Mouse (Mus musculus): ENCODE measurements around the gene Vamp2.

Gene Vamp2

DNA sequence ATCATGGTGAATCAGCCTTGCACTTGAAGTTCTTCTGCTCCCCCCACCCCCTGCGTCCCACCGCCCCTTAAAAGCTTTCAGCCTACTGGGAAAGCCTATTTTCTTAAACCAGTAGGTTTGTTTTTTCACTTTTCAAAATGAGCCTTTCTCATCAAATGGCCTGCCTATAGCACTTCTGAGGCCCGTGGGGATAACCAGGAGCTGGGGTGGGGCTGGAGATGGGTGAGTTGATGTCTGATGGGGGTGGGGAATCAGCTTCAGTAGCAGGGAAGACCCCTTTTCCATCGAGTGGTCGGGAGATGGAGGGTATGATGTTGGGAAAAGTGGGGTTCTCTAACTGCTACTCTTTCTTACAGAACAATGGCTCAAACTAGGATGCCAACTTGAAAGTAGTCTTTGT is 28.6 kb downstream of the Vamp2 start:
- no peak for DNase-seq (ENCODE audit: low spot score)

DNA sequence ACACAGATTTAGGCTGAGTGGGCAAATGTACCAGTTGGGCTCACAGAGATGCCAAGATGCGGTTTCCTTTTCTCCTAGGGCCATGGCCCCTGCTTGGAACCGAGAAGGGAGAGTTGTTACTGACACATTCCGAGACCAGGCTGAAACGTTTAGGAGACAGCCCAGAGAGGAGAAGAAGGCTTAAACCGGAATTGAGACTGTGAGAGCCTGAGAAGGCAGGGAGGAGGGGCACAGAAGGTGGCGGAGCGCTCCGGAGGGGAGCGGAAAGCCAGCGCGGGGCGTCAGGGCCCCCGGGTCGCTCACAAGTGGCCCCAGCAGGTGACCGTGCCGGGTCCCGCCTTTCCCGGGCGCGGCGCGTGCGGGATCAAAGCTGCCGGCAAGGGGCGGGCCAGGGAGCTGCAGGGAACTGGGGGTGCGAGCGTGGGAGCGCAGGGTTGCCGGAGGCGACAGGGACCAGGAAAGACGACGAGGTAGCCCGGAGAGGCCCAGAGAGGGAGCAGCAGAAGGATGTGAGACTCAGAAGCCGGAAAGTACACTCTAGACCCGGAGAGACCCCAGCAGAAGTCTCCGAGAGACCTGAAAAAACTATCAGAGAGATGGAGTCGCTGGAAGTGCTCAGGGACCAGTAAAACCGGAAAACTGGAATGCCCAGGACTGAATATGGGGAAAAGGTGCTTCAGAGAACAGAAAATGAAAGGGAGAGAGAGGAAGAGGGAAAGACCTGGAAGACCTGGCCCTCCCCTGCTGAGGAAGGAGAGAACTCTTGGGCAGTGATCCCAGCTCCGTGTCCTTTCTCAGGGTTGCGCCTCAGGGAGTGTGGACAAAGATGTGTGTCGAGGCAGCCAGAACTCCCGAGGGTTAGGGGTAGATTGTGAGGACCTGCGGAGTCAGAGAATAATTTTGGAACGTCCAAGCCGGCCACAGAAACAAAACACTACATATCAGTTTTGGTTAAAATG is 29.7 kb downstream of the Vamp2 start:
- no peak for DNase-seq (ENCODE audit: low spot score)

DNA sequence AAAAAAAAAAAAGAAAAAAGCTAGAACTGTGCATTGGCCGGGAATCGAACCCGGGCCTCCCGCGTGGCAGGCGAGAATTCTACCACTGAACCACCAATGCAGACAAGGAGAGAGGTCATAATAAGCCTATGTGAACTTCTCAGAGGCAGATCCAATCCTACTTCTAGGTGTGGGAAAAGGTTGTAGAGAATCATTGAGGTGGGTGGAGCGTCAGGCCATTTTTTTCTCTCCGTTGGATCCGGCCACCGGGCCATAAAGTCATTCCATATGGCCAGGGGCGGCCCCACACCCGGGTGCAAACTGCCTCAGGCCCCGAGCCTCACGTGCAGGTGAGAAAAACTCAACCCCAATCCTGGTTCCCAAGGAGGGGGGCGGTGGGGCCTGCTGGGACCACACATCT is 30.5 kb downstream of the Vamp2 start:
- DNase-seq (ENCODE audit: low spot score): peak; percentile 89

DNA sequence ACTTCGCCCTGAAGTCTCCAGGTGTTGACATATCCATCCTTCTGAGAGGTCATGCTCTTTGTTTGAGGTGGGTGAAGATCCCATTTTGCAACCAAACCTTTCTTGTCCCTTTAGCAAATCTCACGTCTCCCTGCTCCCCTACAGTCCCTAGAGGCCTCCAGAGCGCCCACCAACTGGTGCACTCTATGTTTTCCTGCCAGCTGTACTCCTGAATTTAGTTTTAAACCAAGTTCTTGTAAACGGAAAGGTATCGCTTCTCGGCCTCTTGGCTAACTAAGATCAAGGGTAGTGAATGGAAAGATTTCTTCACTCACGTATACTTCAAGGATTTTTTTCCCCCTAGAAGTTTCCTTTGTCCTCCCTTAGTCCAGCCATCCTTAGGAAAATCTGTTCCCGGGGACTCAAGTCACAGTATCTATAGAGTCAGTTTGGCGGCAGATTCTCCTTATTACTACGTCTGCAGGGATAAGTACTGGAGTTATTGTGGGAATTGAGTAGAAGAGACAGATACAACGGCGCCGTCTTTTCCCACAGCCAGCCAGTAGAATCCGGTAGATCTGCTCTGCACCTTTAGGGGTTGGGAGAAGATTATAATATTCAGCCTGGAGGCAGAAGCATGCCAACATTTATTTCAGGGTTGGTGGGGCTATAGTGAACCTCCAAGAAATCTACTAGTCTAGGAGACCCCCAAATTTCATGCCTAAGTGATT is 31.3 kb downstream of the Vamp2 start:
- DNase-seq (ENCODE audit: low spot score): no peak

DNA sequence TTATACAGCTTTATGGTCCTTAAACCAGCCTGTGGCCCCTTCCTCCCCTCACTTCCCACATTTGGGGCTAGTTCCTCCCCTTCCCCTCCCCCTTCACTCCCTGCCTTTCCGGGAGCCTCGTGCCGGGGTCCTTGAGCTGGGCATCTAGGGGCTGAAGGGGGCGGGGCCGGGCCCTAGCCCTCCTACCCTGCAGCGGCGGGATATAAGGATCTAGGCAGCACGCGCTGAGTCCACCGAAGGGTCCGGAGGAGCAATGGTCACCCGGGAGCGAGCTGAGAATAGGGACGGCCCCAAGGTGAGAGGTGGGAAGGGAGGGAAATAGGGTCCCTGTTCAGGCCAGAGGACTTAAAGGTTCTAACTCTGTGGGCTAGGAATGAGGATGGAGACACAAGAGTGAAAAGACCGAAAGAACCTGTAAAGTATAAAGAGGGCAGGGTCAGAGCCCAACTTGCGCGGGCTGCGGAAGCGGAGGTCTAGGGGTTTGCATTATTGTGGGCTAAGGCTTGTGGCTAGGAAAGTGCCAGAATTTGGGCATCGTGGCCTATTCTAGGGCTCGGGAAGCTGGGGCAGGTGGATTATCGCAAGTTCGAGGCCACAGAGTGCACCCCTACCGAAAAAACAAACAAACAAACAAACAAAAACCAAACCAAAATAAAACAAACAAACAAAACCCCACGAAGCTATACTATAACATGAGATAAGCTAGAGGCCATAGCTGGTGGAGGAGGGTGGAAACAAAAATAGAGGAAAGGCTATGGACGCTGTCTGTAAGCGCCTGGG is 32.1 kb downstream of the Vamp2 start, which contains the start of gene Hes7:
Gene Hes7, plus strand, starts transcription at position 184 of the 780 bp plus-strand sequence.
- no peak for DNase-seq (ENCODE audit: low spot score)

DNA sequence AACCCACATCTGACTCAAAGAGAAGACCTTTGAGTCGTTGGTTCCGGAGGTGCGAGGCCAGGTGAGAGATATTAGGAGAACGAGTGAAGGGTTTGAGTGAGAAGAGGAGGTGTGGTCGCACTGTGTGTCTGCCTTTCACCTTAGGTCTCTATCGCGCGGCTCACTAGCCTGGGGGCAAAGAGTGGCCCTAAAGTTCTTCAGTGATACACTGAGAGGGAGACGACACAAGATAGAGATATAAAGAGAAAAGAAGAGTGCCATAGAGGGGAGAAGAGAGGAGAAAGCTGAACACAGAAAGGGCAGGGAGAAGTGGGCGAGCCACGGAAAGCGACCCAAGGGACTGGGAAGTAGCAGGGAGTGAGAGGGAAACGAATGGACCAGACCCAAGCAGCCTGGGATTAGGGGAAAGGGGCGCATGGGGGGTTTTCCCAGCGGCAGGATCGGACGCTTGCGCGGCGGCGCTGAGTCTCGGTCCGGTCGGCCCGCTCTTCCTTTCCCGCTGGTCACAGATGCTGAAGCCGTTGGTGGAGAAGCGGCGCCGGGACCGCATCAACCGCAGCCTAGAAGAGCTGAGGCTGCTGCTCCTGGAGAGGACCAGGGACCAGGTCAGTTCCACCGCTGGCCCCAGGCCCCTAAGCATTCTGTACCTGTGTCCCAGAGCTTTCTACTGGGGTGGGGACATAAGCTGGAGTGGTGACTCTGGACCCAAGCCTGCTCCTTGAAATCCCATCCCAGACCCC is 32.9 kb downstream of the Vamp2 start:
- DNase-seq (ENCODE audit: low spot score): no peak

DNA sequence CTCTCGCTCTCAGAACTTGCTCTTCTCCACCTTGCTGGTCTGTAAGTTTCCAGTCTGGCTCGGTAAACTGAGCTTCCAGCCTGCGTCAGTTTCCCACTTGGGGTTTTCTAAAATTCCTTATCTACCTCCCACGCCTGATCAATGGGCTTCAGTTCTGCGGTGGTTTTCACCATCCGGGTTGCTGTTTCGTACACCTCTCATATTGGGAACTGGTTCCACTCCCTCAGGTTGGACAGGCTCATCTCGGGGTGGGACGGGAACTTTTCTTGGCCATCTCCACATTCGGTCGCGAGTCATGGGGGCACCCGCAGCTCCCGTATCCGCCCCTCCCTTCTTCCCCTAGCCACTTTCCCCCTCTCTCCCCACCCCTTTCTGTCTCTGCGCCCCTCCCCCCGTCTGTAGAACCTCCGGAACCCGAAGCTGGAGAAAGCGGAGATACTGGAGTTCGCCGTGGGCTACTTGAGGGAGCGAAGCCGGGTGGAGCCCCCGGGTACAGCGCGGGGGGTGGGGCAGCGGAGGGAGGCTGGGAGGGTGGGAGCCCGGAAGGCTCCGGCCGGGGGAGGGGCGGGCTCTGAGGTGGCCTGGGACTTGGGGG is 33.5 kb downstream of the Vamp2 start:
- DNase-seq (ENCODE audit: low spot score): no peak

DNA sequence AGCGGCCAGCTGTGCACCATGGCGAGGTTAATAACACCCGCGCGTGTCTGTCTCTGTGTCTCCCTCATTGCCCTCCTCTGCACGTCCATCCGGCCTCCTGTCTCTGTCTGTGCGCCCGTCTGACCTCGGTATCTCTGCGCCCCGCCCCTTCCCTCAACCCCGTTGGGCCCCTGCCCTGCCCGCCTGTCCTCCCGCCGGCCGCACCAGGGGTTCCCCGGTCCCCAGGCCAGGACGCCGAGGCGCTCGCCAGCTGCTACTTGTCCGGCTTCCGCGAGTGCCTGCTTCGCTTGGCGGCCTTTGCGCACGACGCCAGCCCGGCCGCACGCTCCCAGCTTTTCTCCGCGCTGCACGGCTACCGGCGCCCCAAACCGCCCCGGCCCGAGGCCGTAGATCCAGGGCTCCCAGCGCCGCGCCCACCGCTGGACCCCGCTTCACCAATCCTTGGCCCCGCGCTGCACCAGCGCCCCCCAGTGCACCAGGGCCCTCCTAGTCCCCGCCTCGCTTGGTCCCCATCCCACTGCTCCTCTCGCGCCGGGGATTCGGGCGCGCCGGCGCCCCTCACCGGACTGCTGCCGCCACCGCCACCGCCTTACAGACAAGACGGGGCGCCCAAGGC is 34.2 kb downstream of the Vamp2 start, which contains the start of gene 9130213A22Rik:
Gene 9130213A22Rik, minus strand, starts transcription at position 254 of the 616 bp plus-strand sequence.
- DNase-seq (ENCODE audit: low spot score): peak; percentile 80

DNA sequence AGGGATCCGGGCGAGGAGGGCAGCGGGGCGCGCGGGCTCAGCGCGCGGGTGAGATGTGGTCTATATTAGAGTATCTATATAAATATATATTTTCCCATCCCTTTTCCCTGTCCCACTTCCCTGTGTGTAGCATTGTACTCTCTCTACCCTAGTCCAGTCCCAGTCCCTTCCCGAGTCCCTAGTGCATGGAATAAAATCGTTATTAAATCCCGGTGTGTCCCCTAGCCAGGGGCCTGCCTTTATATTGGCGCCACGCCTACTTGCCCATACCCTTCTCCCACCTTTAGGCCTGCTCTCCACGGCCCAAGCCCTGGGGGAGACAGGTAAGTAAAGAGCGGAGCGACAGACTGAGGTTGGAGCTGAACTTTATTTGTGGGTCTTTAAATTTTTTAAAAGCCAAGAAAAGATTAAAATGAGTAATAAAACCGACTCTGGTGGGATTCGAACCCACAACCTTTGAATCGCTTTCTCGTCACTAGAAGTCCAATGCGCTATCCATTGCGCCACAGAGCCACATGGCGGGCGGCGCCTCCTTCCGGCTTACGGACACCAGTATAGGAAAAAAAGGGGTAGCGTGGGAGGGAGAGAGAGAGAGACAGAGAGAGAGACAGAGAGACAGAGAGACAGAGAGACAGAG is 34.9 kb downstream of the Vamp2 start:
- peak; percentile 95 for DNase-seq (ENCODE audit: low spot score)

DNA sequence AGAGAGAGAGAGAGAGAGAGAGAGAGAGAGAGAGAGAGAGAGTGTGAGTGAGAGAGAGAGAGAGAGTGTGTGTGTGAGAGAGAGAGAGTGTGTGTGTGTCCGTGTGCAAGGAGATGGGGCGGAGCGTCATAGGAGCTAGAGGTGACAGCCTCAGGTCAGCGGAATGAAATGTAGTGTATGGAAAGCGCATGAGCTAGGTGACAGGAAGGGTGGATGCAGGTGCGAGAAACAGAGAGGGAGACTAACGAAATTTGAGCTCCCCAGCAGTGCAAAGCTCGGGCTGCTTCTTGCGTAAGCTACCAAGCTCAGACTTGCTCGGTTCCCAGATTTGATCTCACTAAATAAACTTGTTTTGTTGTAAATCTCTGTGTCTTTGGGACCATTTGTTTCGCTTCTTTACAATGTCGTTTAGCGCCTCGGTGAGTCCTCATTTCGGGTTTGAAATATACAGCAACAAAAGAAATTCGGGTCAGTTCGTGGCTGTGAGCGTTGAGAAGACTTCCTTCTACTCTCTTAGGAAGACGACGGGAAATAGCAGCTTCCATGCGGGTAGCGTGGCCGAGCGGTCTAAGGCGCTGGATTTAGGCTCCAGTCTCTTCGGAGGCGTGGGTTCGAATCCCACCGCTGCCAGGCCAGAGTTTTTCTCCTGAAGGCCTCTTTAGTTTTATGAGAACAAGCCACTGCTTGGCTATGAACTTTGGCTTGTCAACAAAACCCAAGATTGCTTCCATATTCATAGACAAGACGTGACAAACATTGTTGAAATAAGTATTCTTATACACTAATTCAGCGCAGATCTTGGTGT is 35.6 kb downstream of the Vamp2 start:
- peak; percentile 91 for DNase-seq (ENCODE audit: low spot score)

DNA sequence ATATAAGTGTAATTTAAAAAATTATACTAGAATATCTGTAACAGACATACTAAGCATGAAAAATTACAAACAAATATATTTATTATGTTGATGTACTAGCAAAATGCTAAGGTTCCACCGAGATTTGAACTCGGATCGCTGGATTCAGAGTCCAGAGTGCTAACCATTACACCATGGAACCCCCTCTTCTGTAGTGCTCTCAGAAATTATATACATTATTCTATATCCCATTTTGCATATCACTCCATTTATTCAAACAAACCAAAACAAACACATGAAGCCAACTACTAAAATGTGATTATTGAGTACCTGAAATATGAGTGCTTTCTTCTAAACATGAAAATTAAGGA is 36.2 kb downstream of the Vamp2 start:
- peak; percentile 75 for DNase-seq (ENCODE audit: low spot score)

DNA sequence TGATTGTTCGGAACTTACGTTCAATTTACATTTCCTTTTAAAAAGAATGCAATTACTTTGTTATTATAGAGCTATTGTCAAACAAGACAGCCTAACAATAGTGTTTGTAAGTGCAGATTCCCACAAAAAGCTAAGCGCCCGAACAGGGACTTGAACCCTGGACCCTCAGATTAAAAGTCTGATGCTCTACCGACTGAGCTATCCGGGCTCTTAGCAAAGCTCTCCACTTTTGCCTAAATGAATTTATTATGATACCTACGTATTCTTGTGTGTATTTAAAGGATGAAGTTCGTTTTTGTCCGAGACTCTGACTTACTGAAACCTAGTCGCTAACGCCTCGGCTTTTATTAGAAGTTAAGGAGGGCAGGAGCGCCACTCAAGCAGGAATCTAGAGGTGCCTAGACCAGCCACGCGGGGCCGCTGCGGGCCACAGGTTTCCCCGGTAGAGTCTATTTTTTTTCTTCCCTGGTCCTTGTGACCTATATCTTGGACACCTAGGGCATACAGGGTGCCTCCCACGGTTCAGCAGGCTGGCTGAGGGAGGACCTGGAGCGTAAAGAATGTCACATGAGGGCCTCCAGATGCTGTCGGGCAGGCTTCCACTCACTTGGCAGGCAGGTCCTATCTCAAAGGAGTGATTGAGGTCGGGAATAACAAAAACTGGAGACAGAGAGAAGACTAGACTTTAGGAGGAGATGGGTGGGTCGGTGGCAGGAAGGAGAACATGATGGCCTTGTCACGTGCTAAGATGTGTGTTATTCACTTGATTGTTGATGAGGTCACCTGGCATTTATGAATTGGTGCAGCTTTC is 37.0 kb downstream of the Vamp2 start:
- peak; percentile 86 for DNase-seq (ENCODE audit: low spot score)

DNA sequence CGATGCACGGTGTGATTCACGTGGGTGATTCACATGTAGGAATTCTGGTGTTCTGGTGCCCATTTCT is 37.4 kb downstream of the Vamp2 start, which contains the start of gene Aloxe3:
Gene Aloxe3, plus strand, starts transcription at position 45 of the 67 bp plus-strand sequence.
- DNase-seq (ENCODE audit: low spot score): no peak

DNA sequence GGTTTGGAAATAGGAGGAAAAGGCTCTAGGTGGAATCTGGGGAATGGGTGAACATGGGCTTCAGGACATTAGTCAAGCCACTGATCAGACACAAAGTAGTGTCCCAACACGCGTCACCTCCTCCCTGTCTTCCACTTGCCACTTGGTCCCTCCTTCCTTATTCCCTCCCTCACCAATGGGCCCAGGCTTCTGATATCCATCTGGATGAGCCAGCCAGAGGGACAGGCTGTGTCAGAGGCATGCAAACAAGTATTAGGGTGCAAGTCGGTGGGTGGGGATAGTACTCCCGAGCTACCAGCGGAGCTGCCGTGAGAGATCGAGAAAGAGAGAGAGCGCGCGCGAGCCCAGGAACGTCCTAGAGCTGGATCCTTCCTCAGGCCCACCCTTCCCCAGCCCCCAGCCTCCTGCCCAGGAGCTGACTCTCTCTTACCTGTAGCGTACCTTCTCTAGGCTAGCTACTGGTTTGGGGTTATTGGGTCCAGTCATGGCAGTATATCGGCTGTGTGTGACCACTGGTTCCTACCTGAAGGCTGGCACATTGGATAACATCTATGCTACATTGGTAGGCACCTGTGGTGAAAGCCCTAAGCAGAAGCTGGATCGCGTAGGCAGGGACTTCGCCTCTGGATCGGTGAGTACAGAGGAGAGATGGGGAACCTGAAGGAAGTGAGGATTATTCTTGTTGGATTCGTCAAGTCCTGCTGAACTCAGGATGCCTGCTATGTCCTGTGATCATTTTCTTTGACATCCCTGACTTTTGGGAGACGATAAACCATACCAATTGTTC is 37.8 kb downstream of the Vamp2 start:
- DNase-seq (ENCODE audit: low spot score): no peak

DNA sequence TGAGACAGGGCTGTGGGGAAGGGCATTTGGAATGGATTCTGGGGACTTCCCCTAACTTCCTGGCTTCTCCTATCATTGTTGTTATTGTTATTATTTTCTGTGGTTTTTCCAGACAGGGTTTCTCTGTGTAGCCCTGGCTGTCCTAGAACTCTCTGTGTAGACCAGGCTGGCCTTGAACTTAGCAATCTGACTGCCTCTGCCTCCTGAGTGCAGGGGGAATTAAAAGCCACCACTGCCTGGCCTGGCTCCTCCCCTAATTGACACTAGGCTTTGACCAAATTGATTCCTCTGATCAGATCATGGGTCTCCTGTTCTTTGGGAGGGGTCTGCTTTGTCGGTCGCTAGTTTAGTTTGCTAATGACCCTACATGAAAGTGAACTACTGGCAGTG is 38.4 kb downstream of the Vamp2 start:
- DNase-seq (ENCODE audit: low spot score): no peak

DNA sequence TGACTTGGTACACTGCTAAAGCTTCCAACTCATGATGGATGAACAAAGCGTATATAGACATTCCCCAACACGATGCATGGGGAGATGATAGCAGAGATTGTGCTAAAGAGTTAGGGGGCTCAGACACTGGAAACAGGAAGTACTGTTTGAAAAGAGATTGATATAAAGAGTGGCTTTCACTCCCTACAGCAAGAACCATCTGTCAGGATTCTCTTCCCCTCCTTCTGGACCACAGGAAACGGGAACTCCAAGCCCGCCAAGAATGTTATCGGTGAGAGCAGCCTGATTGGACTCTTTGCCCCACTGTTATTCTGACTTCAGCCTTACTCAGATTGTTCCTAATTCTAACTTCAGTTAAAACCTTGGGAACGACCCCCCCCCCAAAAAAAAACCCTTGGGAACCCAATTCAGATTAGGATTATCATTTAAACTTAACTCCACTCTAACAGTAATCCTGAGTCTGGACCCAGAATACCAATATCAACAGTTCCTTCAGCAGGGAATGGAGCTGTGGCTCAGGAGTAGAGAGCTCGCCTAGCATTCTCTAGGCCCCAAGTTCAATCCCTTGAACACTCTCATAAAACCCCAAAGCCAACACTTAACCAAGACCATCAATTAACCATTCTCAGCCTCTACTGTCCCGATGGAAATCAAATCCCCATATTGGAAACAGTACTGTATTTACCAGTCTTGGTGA is 40.3 kb downstream of the Vamp2 start:
- no peak for DNase-seq (ENCODE audit: low spot score)

DNA sequence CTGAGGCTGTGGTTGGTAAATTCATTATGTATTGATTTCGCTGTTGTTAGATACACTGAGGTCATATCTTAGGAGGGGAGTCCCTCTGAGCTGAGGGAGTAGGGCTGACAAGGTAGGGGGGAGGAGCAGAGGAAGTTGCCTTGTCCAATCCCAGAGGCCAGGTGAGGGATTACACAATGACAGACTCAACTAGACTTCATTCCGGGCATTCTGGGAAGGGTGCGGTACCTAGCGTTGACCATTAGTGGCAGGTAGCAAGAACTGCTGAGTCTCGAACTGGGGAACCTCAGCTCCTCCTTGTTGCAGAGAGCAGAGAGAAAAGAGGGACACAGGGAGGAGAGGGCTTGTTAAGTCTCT is 45.3 kb downstream of the Vamp2 start:
- no peak for DNase-seq (ENCODE audit: low spot score)

All from layer of hippocampus, adult 9-10 months (tissue).